Mouse (Mus musculus): ENCODE measurements around the gene Pex10.

The Pex10 gene

GRCm38 (mm10) chr4:155066834-155067522 lies at the start of gene Pex10:
Pex10 (plus strand) TSS chr4:155067016.
- DNase-seq (ENCODE audit: low spot score in 2 of 2) = peak; percentile 93 to 96

- no peak for DNase-seq (ENCODE audit: low spot score in 2 of 2)
Measured at GRCm38 (mm10) chr4:155017253-155017878, 49.5 kb upstream of the Pex10 start.

- no peak for DNase-seq (ENCODE audit: low spot score in 2 of 2)
Measured at GRCm38 (mm10) chr4:155018066-155018465, 48.8 kb upstream of the Pex10 start.

- no peak for DNase-seq (ENCODE audit: low spot score in 2 of 2)
Measured at GRCm38 (mm10) chr4:155018601-155019335, 48.0 kb upstream of the Pex10 start.

GRCm38 (mm10) chr4:155019336-155019847 lies 47.4 kb upstream of the Pex10 start:
- no peak for DNase-seq (ENCODE audit: low spot score in 2 of 2)

GRCm38 (mm10) chr4:155020141-155020540 lies 46.7 kb upstream of the Pex10 start:
- no peak for DNase-seq (ENCODE audit: low spot score in 2 of 2)

- DNase-seq (ENCODE audit: low spot score in 2 of 2) = no peak
Measured at GRCm38 (mm10) chr4:155020813-155021212, 46.0 kb upstream of the Pex10 start.

GRCm38 (mm10) chr4:155022228-155022855 lies 44.5 kb upstream of the Pex10 start:
- no peak for DNase-seq (ENCODE audit: low spot score in 2 of 2)

- peak in 1 of 2 experiments; percentile 49 for DNase-seq (ENCODE audit: low spot score in 2 of 2)
Measured at GRCm38 (mm10) chr4:155024170-155025010, 42.4 kb upstream of the Pex10 start.

- no peak for DNase-seq (ENCODE audit: low spot score in 2 of 2)
Measured at GRCm38 (mm10) chr4:155033115-155033514, 33.7 kb upstream of the Pex10 start.

GRCm38 (mm10) chr4:155034202-155034601 lies 32.6 kb upstream of the Pex10 start:
- no peak for DNase-seq (ENCODE audit: low spot score in 2 of 2)

- DNase-seq (ENCODE audit: low spot score in 2 of 2) = no peak
Measured at GRCm38 (mm10) chr4:155034787-155035186, 32.0 kb upstream of the Pex10 start.

GRCm38 (mm10) chr4:155040197-155040596 lies 26.6 kb upstream of the Pex10 start:
- DNase-seq (ENCODE audit: low spot score in 2 of 2) = no peak

- no peak for DNase-seq (ENCODE audit: low spot score in 2 of 2)
Measured at GRCm38 (mm10) chr4:155040696-155041095, 26.1 kb upstream of the Pex10 start.

GRCm38 (mm10) chr4:155042606-155043288 lies 24.1 kb upstream of the Pex10 start:
- no peak for DNase-seq (ENCODE audit: low spot score in 2 of 2)

- DNase-seq (ENCODE audit: low spot score in 2 of 2) = no peak
Measured at GRCm38 (mm10) chr4:155043289-155043625, 23.6 kb upstream of the Pex10 start.

GRCm38 (mm10) chr4:155046636-155047035 lies 20.2 kb upstream of the Pex10 start:
- no peak for DNase-seq (ENCODE audit: low spot score in 2 of 2)

- DNase-seq (ENCODE audit: low spot score in 2 of 2) = no peak
Measured at GRCm38 (mm10) chr4:155050116-155050515, 16.7 kb upstream of the Pex10 start.

GRCm38 (mm10) chr4:155056724-155057123 lies 10.1 kb upstream of the Pex10 start, which contains the start of gene Plch2:
Plch2 (minus strand) TSS chr4:155056784.
- no peak for DNase-seq (ENCODE audit: low spot score in 2 of 2)

GRCm38 (mm10) chr4:155058325-155058724 lies 8.5 kb upstream of the Pex10 start:
- DNase-seq (ENCODE audit: low spot score in 2 of 2) = no peak

- no peak for DNase-seq (ENCODE audit: low spot score in 2 of 2)
Measured at GRCm38 (mm10) chr4:155063895-155064294, 2.9 kb upstream of the Pex10 start.
